Mouse (Mus musculus): Measurements from ENCODE around the gene Clta.
A peak's percentile ranks its signal among the peaks of the same experiment; 100 is the strongest.

DNA sequence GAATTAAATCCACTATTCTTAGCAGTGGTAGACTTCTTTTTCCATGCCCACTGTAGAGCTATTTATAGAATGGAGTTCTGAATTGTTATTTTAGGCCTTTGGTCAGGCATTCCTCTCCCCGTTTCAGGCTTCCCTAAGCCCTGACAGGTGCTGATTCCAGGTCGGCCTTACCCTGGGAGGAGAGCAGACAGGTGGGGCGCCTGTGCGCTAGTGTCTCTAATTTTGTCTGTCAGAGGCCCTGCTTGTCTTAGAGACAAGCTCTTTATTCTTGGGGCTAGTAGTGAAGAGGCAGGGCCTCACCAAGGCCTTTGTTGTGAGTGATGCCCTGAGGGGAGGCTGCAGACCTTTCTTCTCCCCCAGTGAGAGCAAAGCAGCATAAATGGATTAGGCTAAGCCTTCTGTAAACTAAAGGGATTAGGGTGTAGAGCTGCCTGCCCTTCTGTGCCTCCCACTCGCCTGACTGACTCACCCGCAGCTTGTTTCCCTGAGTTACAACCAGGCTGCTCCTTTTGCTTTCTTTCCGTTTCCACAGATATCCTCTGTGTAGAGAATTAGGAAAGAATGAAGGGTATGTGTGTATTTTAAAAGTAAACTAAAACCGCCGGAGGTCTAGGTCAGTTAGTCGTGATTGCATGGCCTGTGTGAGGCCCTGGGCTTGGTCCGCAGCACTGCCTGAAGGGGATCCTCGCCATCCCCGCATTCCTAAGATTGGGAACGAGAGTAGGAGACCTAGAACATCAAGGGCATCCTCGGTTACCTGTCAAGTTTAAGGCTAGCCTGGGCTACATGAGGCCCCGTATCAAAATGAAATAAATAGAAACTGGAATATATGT, 24.3 kb downstream of the Clta start:
- TF ChIP-seq POLR2A (IDR thresholded peaks at IDR 0.05; ENCODE audit: insufficient read length, low read depth) (no peak), MYOG (IDR thresholded peaks at IDR 0.05; ENCODE audit: control insufficient read depth in 1 of 3, insufficient read depth in 1 of 3, insufficient read length in 2 of 3, low read depth in 2 of 3) (peak; percentile 62 to 90 (median 76)), MYOD1 (IDR thresholded peaks at IDR 0.05; ENCODE audit: control insufficient read depth in 1 of 3, insufficient read length in 2 of 3, low read depth in 2 of 3) (peak; percentile 87 to 92 (median 91)), TCF12 (IDR thresholded peaks at IDR 0.05; ENCODE audit: insufficient read depth, poor library complexity, severe bottlenecking) (peak; percentile 85), MAX (IDR thresholded peaks at IDR 0.05; ENCODE audit: low read depth) (no peak), POLR2AphosphoS2 (IDR thresholded peaks at IDR 0.05; ENCODE audit: insufficient read length, low read depth) (no peak), USF1 (IDR thresholded peaks at IDR 0.05; ENCODE audit: low read depth) (no peak), E2F4 (IDR thresholded peaks at IDR 0.05; ENCODE audit: insufficient read depth) (no peak), SRF (IDR thresholded peaks at IDR 0.05; ENCODE audit: control insufficient read depth, insufficient read length, low read depth) (no peak), TCF3 (IDR thresholded peaks at IDR 0.05; ENCODE audit: insufficient read length, low read depth) (no peak)
